Mouse (Mus musculus) embryonic fibroblast, embryonic 13.5 days (primary cell): Measurements from ENCODE around the gene 2310011J03Rik. TPM values are rescaled to one million over a fixed set of nuclear protein-coding genes. Genes with fewer than 3 reads are reported as not detected.
A peak's percentile ranks its signal among the peaks of the same experiment; 100 is the strongest.

ENCODE experiments used
- H3K27ac ChIP-seq: 2 replicates; pipeline ENCODE4 v1.5.1; 2012; ENCODE audit warnings: low read length, control low read depth, inconsistent platforms; ENCODE audit not compliant: insufficient read depth
- H3K4me1 ChIP-seq: 2 replicates; pipeline ENCODE4 v1.6.1; 2011; ENCODE audit warnings: low read length; ENCODE audit not compliant: control insufficient read depth, insufficient read depth
- H3K4me3 ChIP-seq: 2 replicates; pipeline ENCODE4 v1.5.1; 2011; ENCODE audit warnings: mild to moderate bottlenecking, control low read depth, low read length; ENCODE audit not compliant: insufficient read depth
- CTCF ChIP-seq: IDR thresholded peaks from 2 replicates; pipeline ENCODE4 v1.5.1; 2011; ENCODE audit warnings: mild to moderate bottlenecking, control low read depth, low read length, moderate library complexity, borderline replicate concordance; ENCODE audit not compliant: insufficient read depth
- POLR2A ChIP-seq: IDR thresholded peaks from 2 replicates; pipeline ENCODE4 v1.6.1; 2011; ENCODE audit warnings: low read depth, mild to moderate bottlenecking, control low read depth, low read length, moderate library complexity
- polyA plus RNA-seq: library from polyadenylated mRNA; stranded (reverse); fragments of >200 nt; gene quantifications from 2 replicates; pipeline ENCODE4 v1.2.4, GENCODE M21; 2011; ENCODE audit warnings: low read depth; ENCODE audit not compliant: missing spikeins, insufficient read length

The 2310011J03Rik gene
- polyA plus RNA-seq, 1 experiment, result 16.4 TPM

- no peaks in the 10 kb centered on the region; the same call in 1 of the 2 replicates for H3K4me1 ChIP-seq
- TF ChIP-seq CTCF (no peak), POLR2A (no peak)
- H3K4me3 ChIP-seq, result no peak overlapping the region
- no peak overlapping the region for H3K27ac ChIP-seq
These were observed 805 bp upstream of the 2310011J03Rik start for GRCm38 (mm10) chr10:80321014-80321669.

- no peak overlapping the region for H3K4me3 ChIP-seq
- no peak overlapping the region for H3K27ac ChIP-seq
- TF ChIP-seq POLR2A, result no peak
- TF ChIP-seq CTCF, result no peak
- H3K4me1 ChIP-seq, result no peaks in the 10 kb centered on the region; the same call in 1 of the 2 replicates
These were observed 3.3 kb downstream of the 2310011J03Rik start for GRCm38 (mm10) chr10:80317011-80317410.

GRCm38 (mm10) chr10:80316359-80316781 lies 4.0 kb downstream of the 2310011J03Rik start:
- no peak overlapping the region for H3K27ac ChIP-seq
- no peak overlapping the region for H3K4me3 ChIP-seq
- TF ChIP-seq POLR2A (peak; percentile 21; the same call in 1 of the 2 replicates), CTCF (no peak)
- H3K4me1 ChIP-seq, result no peaks in the 10 kb centered on the region; the same call in 1 of the 2 replicates

GRCm38 (mm10) chr10:80315315-80315714 lies 5.0 kb downstream of the 2310011J03Rik start:
- no peak overlapping the region for H3K27ac ChIP-seq
- TF ChIP-seq POLR2A (no peak), CTCF (no peak)
- H3K4me3 ChIP-seq, result no peak overlapping the region
- H3K4me1 ChIP-seq, result no peaks in the 10 kb centered on the region; the same call in 1 of the 2 replicates

GRCm38 (mm10) chr10:80314494-80315001 lies 5.8 kb downstream of the 2310011J03Rik start:
- H3K27ac ChIP-seq, result no peak overlapping the region
- H3K4me1 ChIP-seq, result no peaks in the 10 kb centered on the region; the same call in 1 of the 2 replicates
- TF ChIP-seq POLR2A, result no peak
- no peak for TF ChIP-seq CTCF
- no peak overlapping the region for H3K4me3 ChIP-seq

GRCm38 (mm10) chr10:80313627-80314201 lies 6.6 kb downstream of the 2310011J03Rik start:
- no peak overlapping the region for H3K4me3 ChIP-seq
- no peak overlapping the region for H3K27ac ChIP-seq
- TF ChIP-seq POLR2A (no peak), CTCF (no peak)
- no peaks in the 10 kb centered on the region; the same call in 1 of the 2 replicates for H3K4me1 ChIP-seq

- Histone ChIP-seq H3K27ac (no peak overlapping the region), H3K4me1 (no peaks in the 10 kb centered on the region; the same call in 1 of the 2 replicates), H3K4me3 (no peak overlapping the region)
- no peak for TF ChIP-seq CTCF
- TF ChIP-seq POLR2A, result no peak
These were observed 7.5 kb downstream of the 2310011J03Rik start for GRCm38 (mm10) chr10:80312586-80313504.

- no peak for TF ChIP-seq CTCF
- no peak for TF ChIP-seq POLR2A
- Histone ChIP-seq H3K4me3 (no peak overlapping the region), H3K4me1 (no peaks in the 10 kb centered on the region; the same call in 1 of the 2 replicates), H3K27ac (no peak overlapping the region)
These were observed 8.8 kb downstream of the 2310011J03Rik start for GRCm38 (mm10) chr10:80311560-80311959.

GRCm38 (mm10) chr10:80304862-80305261 lies 15.5 kb downstream of the 2310011J03Rik start:
- TF ChIP-seq POLR2A (no peak), CTCF (no peak)
- Histone ChIP-seq H3K27ac (no peak overlapping the region), H3K4me1 (no peaks in the 10 kb centered on the region), H3K4me3 (no peak overlapping the region)
